Mouse (Mus musculus) midbrain, embryonic 10.5 days (tissue): ENCODE measurements at regions not wholly inside any gene's neighbourhood (a gene's known extent, or its start where the extent isn't known, plus 50 kb on each side); places are given as distances from the start of the nearest gene placed in this dataset.
A peak's percentile ranks its signal among the peaks of the same experiment; 100 is the strongest.

Experiments used
- DNase-seq: peaks from one replicate; pipeline ENCODE4 v3.0.0-alpha.2; 2017; ENCODE audit warnings: low spot score
- H3K27ac ChIP-seq: fragments of 300-500 bp; sonication (generic); replicated peaks from 2 replicates; pipeline ENCODE4 v1.5.1; 2016; ENCODE audit warnings: mild to moderate bottlenecking
- H3K27me3 ChIP-seq: fragments of 300-500 bp; sonication (generic); 2 replicates; pipeline ENCODE4 v1.6.1; 2016; ENCODE audit warnings: low read depth, mild to moderate bottlenecking; ENCODE audit not compliant: poor library complexity, severe bottlenecking
- H3K36me3 ChIP-seq: fragments of 300-500 bp; sonication (generic); 2 replicates; pipeline ENCODE4 v1.6.1; 2016; ENCODE audit warnings: mild to moderate bottlenecking, moderate library complexity
- H3K4me1 ChIP-seq: fragments of 300-500 bp; sonication (generic); 2 replicates; pipeline ENCODE4 v1.6.1; 2016
- H3K4me3 ChIP-seq: fragments of 300-500 bp; sonication (generic); 2 replicates; pipeline ENCODE4 v1.5.1; 2016; ENCODE audit warnings: mild to moderate bottlenecking, moderate library complexity
- H3K9me3 ChIP-seq: fragments of 300-500 bp; sonication (generic); replicated peaks from 2 replicates; pipeline ENCODE4 v1.6.1; 2016; ENCODE audit warnings: mild to moderate bottlenecking
- WGBS: fragments of 180-500 bp; shearing (Covaris S2); methylation state at CpG from one replicate; pipeline ENCODE4 v1.1.7; 2016; 5-methylcytosine and 5-hydroxymethylcytosine counted together

DNA sequence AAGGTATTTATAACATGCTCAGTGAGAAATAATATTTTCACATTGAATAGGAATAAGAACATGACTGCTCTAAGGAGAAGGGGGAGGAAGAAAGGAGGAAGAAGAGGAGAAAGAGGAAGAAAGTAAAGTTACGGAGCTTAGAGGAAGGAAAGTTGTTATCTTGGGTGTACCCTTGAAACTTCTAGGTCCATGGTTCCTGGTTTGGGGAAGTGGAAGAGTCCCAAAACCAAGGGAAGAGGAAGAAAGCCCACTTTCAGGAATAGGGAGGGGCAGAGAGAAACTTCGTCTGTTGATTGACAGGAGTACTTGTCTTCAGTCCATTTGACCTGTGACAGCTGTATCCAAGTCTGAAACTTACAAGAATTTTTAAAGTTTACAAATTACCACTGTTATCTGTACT, 134.6 kb upstream of the Ednrb start:
- no peak for DNase-seq
- Histone ChIP-seq H3K27me3 (no peaks in the 10 kb centered on the region), H3K36me3 (no peaks in the 10 kb centered on the region), H3K27ac (no peak overlapping the region), H3K9me3 (no peaks in the 10 kb centered on the region), H3K4me1 (0 out of 2 replicates have a peak, but pooled peaks cover 3% of the 10 kb centered on the region), H3K4me3 (no peak overlapping the region)
- 77% methylated on average over 2 of the region's 2 CpGs for WGBS

DNA sequence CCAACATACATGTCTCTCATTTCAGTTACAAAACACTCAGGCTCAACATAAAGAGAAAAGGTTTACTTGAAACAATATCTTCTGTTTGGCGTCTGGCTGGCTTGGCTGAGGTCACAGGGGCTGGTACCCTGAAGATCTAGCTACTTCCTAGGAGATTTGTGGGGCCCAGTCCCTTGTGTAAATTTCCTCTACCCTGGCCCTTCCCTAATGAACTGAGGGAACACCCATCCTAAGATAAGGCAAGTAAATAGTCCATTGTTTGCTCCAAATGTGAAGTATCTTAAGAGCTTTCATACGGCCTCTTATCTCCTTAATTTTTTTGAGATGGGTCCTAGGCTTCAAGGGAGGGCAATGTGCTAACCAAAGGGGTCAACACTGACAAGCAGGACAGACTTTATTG, 133.6 kb upstream of the Ednrb start:
- no peaks in the 10 kb centered on the region for H3K27me3 ChIP-seq
- DNase-seq = no peak
- no peak overlapping the region for H3K4me3 ChIP-seq
- 60% methylated on average over 2 of the region's 2 CpGs for WGBS
- no peak overlapping the region for H3K27ac ChIP-seq
- H3K36me3 ChIP-seq = no peaks in the 10 kb centered on the region
- H3K4me1 ChIP-seq = 0 out of 2 replicates have a peak, but pooled peaks cover 3% of the 10 kb centered on the region
- no peaks in the 10 kb centered on the region for H3K9me3 ChIP-seq

DNA sequence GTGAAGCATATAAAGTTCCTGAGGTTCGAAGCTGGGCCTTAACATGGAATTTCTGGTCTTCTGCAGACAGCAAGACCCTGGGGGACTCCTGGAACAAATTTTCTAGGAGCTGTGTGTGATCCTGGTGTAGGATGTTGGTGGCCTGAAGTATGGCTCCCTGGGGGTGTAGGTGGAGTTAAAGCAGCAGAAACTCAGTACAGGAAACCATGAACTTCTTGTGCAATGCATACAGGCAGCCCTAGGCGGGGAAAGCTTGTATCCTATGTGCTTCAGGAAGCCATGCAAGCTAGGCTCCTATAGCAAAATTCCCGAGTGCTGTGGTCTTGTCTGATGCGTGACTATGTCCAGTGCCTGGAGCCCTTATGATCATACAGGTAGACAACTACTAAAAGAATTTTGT, 129.8 kb upstream of the Ednrb start:
- WGBS = 89% methylated on average over 4 of the region's 4 CpGs
- Histone ChIP-seq H3K4me3 (no peak overlapping the region), H3K9me3 (no peaks in the 10 kb centered on the region), H3K27ac (no peak overlapping the region), H3K4me1 (0 out of 2 replicates have a peak, but pooled peaks cover 3% of the 10 kb centered on the region), H3K36me3 (no peaks in the 10 kb centered on the region), H3K27me3 (no peaks in the 10 kb centered on the region)
- no peak for DNase-seq

GRCm38 (mm10) chr14:103973111-103973510, 128.9 kb upstream of the Ednrb start:
- no peak overlapping the region for H3K4me3 ChIP-seq
- H3K4me1 ChIP-seq = 0 out of 2 replicates have a peak, but pooled peaks cover 3% of the 10 kb centered on the region
- H3K27ac ChIP-seq = no peak overlapping the region
- no peak for DNase-seq
- H3K36me3 ChIP-seq = no peaks in the 10 kb centered on the region
- WGBS = 92% methylated on average over 7 of the region's 7 CpGs
- no peaks in the 10 kb centered on the region for H3K27me3 ChIP-seq
- no peaks in the 10 kb centered on the region for H3K9me3 ChIP-seq

- WGBS = 88% methylated on average over 2 of the region's 2 CpGs
Measured at GRCm38 (mm10) chr14:103969305-103969704, 125.1 kb upstream of the Ednrb start.

GRCm38 (mm10) chr14:103966293-103966692, 122.1 kb upstream of the Ednrb start:
- Histone ChIP-seq H3K4me3 (no peak overlapping the region), H3K27me3 (no peaks in the 10 kb centered on the region), H3K4me1 (peaks cover 8% of the 10 kb centered on the region), H3K27ac (0 out of 2 replicates have a peak overlapping the region, but pooled peaks have one; percentile 17), H3K9me3 (no peaks in the 10 kb centered on the region), H3K36me3 (no peaks in the 10 kb centered on the region)
- no peak for DNase-seq
- 67% methylated on average over 2 of the region's 2 CpGs for WGBS

More at GRCm38 (mm10) chr14:103969305-103969704, 125.1 kb upstream of the Ednrb start:
- Histone ChIP-seq H3K4me3 (no peak overlapping the region), H3K27ac (no peak overlapping the region), H3K4me1 (peaks cover 8% of the 10 kb centered on the region), H3K27me3 (no peaks in the 10 kb centered on the region), H3K36me3 (no peaks in the 10 kb centered on the region), H3K9me3 (no peaks in the 10 kb centered on the region)
- DNase-seq = no peak

DNA sequence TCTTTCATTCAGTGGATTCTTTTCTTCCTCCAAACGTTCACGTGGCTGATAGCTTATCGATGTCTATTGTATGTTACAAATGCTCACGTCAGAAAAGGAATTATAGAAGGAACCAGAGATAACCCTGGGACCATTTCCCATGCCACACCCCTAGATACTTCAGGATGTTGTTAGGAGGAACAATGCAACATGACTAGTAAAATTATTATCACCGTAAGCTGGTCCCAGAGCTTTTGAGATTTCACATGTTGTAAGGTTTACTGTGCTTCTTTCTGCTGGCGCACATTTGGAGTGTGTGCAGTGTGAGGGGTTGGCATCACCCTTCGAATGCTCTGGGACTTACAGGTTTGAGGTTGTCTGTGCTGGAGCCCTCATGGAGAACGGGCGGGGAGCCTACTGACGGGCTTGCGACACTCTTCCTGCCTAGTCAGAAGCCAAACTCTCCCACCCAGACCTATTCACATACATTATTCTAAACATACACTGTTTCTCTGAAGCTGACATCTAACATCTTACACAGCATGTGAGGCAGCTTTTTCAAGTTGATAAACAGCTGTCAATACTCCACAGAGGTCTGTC, 118.2 kb upstream of the Ednrb start:
- DNase-seq = no peak
- H3K9me3 ChIP-seq = no peaks in the 10 kb centered on the region
- no peak overlapping the region for H3K27ac ChIP-seq
- H3K36me3 ChIP-seq = no peaks in the 10 kb centered on the region
- H3K27me3 ChIP-seq = no peaks in the 10 kb centered on the region
- H3K4me3 ChIP-seq = no peak overlapping the region
- peaks cover 8% of the 10 kb centered on the region for H3K4me1 ChIP-seq
- WGBS = 91% methylated on average over 11 of the region's 11 CpGs

DNA sequence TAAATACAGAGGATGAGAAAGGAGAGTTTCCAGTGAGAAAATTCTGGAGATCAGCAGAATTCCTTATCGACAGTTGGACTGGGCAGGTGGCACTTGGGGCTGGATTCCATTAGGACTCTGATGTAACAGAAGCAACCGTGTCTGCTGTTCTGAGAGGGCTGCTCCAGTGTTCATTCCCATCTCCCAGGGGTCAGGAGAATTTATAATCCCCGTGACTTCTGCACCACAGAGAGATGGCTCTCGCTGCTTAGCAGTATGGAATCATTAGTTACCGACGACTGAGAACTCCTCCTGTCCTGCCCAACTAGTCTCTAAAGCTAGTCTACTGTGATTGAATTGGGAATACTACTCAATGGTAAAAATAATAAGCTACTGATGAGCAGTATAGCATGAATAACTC, 107.7 kb upstream of the Ednrb start:
- Histone ChIP-seq H3K27ac (no peak overlapping the region), H3K9me3 (no peaks in the 10 kb centered on the region; the same call in 1 of the 2 replicates), H3K36me3 (no peaks in the 10 kb centered on the region), H3K27me3 (no peaks in the 10 kb centered on the region), H3K4me3 (no peak overlapping the region), H3K4me1 (peaks cover 29% of the 10 kb centered on the region)
- WGBS = 82% methylated on average over 6 of the region's 6 CpGs
- DNase-seq = no peak

GRCm38 (mm10) chr14:103949950-103950349, 105.7 kb upstream of the Ednrb start:
- no peak overlapping the region; the same call in 1 of the 2 replicates for H3K27ac ChIP-seq
- no peak overlapping the region for H3K4me3 ChIP-seq
- no peaks in the 10 kb centered on the region for H3K36me3 ChIP-seq
- peaks cover 39% of the 10 kb centered on the region for H3K4me1 ChIP-seq
- no peaks in the 10 kb centered on the region for H3K27me3 ChIP-seq
- no peaks in the 10 kb centered on the region; the same call in 1 of the 2 replicates for H3K9me3 ChIP-seq
- DNase-seq = no peak
- WGBS = 66% methylated on average over 6 of the region's 6 CpGs

DNA sequence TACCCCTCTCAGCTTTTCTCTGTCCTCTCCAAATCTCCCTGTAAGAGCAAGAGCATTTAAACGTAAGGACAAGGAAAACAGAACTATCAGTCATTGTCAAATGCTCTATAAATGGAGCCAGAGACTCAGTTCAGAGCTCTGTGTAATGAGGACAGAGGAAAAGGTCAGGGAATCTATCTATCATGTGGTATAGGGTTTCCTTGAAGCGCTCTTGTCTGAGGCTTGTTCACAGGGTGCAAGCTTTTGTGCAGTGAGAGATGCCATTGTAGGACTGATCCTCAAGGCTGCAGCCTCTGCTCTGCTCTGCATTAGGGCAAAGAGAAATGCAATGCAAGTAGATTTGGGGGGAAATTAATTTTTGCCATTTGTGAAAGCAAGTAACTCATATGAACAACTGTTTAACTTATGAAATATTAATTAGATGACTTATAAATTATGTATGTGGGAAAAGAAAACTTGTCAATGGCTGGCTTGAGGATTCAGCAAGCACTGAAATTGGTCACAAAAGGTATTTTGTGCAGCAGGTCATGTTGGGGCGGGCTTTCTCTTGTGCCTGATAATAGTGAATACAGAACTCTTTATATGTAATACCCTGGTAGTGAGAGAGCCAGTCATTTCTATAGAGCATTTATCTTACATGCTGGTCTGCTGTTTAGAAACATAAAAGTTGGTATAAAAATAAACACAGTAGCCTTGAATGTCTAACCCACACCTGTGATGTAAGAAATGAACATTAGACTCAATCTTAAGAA, 104.0 kb upstream of the Ednrb start:
- H3K27me3 ChIP-seq = no peaks in the 10 kb centered on the region
- no peak overlapping the region for H3K4me3 ChIP-seq
- H3K36me3 ChIP-seq = no peaks in the 10 kb centered on the region
- H3K27ac ChIP-seq = peak overlapping the region; percentile 76
- 31% methylated on average over 3 of the region's 3 CpGs for WGBS
- peaks cover 39% of the 10 kb centered on the region for H3K4me1 ChIP-seq
- DNase-seq = no peak
- H3K9me3 ChIP-seq = no peaks in the 10 kb centered on the region; the same call in 1 of the 2 replicates

GRCm38 (mm10) chr14:103945753-103946152, 101.6 kb upstream of the Ednrb start:
- 80% methylated on average over 1 of the region's 1 CpGs for WGBS
- Histone ChIP-seq H3K27me3 (no peaks in the 10 kb centered on the region), H3K9me3 (no peaks in the 10 kb centered on the region), H3K36me3 (no peaks in the 10 kb centered on the region), H3K27ac (peak overlapping the region; percentile 69), H3K4me1 (peaks cover 43% of the 10 kb centered on the region), H3K4me3 (no peak overlapping the region)
- no peak for DNase-seq

- no peaks in the 10 kb centered on the region for H3K9me3 ChIP-seq
- WGBS = 4% methylated on average over 3 of the region's 3 CpGs
- no peak overlapping the region for H3K4me3 ChIP-seq
- H3K36me3 ChIP-seq = no peaks in the 10 kb centered on the region
- peak; percentile 58 for DNase-seq
- H3K27me3 ChIP-seq = no peaks in the 10 kb centered on the region; the same call in 1 of the 2 replicates
- H3K4me1 ChIP-seq = peaks cover 19% of the 10 kb centered on the region
- H3K27ac ChIP-seq = peak overlapping the region; percentile 75
Measured at GRCm38 (mm10) chr14:103939867-103940266, 95.7 kb upstream of the Ednrb start.

DNA sequence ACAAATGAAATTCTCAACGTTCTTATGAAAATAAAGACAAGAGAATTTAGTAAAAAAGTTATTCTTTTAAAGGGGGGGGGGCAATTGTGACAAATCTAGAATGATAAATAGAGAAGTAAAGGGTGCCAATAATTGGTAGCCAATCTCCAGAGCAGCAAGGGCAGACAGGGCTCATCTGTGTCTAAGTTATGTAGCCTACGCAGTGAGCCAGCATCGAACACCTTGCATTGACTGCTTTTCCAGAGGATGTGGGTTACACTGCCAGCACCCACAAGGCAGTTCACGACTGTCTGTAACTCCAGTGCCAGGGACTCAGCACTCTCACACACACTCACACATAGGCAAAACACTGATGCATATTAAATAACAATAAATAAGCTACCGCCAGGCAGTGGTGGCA, 94.7 kb upstream of the Ednrb start:
- DNase-seq = no peak
- Histone ChIP-seq H3K36me3 (no peaks in the 10 kb centered on the region), H3K9me3 (no peaks in the 10 kb centered on the region), H3K27me3 (no peaks in the 10 kb centered on the region; the same call in 1 of the 2 replicates), H3K4me1 (peaks cover 19% of the 10 kb centered on the region), H3K27ac (peak overlapping the region; percentile 75), H3K4me3 (no peak overlapping the region)
- 88% methylated on average over 5 of the region's 5 CpGs for WGBS
